Mouse (Mus musculus) G1E (cell line): ENCODE measurements around the gene Ier3.

Source experiments
- CTCF ChIP-seq: IDR thresholded peaks from 2 replicates; pipeline ENCODE4 v1.5.1; 2012; ENCODE audit warnings: low read depth, low read length, inconsistent platforms, mixed read lengths
- GATA2 ChIP-seq: IDR thresholded peaks from 2 replicates; pipeline ENCODE4 v1.6.1; 2012; ENCODE audit warnings: low read depth, low read length, inconsistent platforms, borderline replicate concordance

DNA sequence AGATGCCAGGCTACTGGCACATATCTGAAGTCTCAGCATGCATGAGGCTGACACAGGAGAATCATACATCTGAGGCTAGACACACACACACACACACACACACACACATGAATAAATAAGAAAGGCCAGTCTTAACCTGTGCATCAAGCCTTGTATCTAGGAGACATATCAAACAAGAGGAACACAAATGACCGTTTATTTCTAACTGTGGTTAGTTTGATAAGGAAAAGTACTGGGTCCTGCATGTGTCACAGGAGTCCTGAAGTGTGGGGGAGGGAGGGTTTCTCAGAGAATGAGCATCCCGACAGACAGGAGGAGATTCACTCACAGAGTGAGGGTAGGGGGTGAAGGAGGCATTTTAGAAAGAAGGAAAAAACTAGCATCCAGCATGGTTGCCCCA is 26.4 kb upstream of the Ier3 start:
- TF ChIP-seq CTCF (no peak), GATA2 (no peak)
